Mouse (Mus musculus) heart, postnatal 14 days (tissue): ENCODE data around the gene Utp18. TPM values are rescaled to one million over a fixed set of nuclear protein-coding genes. Genes with fewer than 3 reads are reported as not detected.
"Not testable (repeated sequence)": the region's sequence is repeated elsewhere in the genome, so short reads cannot be mapped to it uniquely, and the experiment has no call there.

Source experiments
- DNase-seq, 2 experiments: peaks; one replicate each; pipeline ENCODE4 v3.0.0; 2021 to 2022
- intact Hi-C: fragments of 180-260 bp; cut with DNase I; formaldehyde crosslinking; loops from one replicate; pipeline ENCODE4 v1.15.1; 2025
- long read RNA-seq, 2 experiments: library from polyadenylated mRNA; stranded (forward); transcript quantifications; one replicate each; pipeline ENCODE4 v2.0.0; 2021
- total RNA-seq, 2 experiments: library from RNA; stranded (reverse); gene quantifications; 2 replicates each; pipeline ENCODE4 v1.2.3; 2021

Gene Utp18
- 10 to 100 TPM in 1 of 2 experiments, 1 to 10 TPM in 1; 8.8 to 10.9 TPM for total RNA-seq
- long read RNA-seq, experiment 1, transcript Utp18-201 (14 exons, 2,613 nt), result major isoform, 31 of 32 reads
- long read RNA-seq, experiment 1, partial matches to known transcripts, result 1 of 32 reads
- long read RNA-seq, experiment 1, other reads (novel, unspliced or antisense), result 0 of 32 reads
- long read RNA-seq, experiment 2, transcript Utp18-201 (14 exons, 2,613 nt), result major isoform, 19 of 20 reads
- long read RNA-seq, experiment 2, partial matches to known transcripts, result 0 of 20 reads
- long read RNA-seq, experiment 2, other reads (novel, unspliced or antisense), result 1 of 20 reads

DNA sequence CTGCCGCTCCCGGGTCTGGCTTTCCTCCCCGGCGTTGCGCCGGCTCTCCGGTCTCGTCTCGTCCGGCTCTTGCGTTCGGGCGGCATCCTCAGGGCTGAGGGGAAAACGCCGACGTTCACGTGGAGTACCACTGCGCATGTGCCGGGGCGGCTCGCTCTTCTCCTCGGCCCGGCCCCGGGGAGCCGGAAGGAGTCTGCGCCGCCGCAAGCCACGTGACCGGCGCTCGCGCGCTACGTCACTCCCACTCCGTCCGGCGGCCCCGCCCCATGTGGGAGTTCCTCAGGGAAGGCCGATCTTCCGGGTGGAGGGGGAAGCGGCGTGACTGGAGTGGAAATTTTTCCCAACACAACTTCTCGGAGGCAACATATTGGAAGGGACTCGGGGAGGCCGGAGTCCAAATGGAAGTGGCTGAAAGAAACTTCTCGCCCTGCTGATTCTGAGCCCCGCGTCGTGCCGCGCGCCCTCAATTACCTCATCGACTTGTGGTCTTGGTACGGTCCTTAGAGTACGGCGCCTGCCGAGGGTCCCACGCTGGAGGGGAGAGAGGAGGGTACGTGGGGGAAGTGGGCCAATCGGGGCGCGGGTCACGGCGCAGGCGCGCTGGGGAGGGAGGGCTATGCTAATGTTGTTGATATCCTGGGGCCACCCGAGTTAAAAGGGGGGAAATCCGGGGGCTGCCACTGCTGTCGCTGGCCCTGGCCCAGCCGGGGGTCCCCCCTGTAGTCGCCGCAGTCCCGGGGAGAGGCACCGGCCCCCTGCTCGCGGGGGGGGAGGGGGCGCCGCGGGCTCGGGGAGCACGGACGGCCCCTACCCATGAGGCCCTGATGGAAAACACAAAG lies at the start of gene Utp18, which contains the start of gene Mbtd1:
Gene Utp18 (minus strand): TSS at position 195 of the 839 bp plus-strand sequence.
Gene Mbtd1 (plus strand): TSS at position 281 of the 839 bp plus-strand sequence.
- intact Hi-C loops, result no loop called here
- peak; percentile 99 to 100 for DNase-seq

DNA sequence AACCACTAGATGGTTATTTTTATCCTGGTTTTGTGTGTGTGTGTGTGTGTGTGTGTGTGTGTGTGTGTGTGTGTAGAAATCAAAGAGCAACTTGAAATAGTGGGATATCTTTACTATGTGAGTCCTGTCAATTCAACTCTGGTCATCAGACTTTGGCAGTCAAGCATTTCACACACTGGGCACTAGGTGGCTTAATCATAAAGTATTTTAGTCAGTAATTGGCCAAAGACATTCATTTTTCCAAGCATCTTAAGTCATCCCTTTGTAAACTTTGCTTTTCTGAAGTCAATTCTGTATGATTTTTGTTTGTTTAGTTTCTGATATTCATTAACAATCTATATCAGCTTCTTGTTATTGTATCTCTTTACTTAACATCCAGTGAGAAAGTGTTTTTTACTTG lies 43.5 kb upstream of the Utp18 start:
- intact Hi-C loops, result no loop called here
- no peak for DNase-seq

DNA sequence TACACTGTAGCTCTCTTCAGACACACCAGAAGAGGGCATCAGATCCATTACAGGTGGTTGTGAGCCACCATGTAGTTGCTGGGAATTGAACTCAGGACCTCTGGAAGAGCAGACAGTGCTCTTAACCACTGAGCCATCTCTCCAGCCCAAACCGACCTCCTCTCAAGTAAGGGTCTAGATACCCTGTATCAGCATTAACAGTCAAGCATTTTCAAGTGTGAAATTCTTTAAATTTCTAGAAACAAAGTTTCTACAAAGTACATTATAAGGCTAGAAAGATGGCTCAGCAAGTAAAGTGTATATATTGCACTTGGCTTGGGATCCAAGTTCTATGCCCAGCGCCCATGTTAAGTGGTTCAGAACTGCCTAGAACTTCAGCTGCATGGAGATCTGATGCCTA lies 29.5 kb upstream of the Utp18 start:
- intact Hi-C loops, DNase-seq: not testable (repeated sequence)

DNA sequence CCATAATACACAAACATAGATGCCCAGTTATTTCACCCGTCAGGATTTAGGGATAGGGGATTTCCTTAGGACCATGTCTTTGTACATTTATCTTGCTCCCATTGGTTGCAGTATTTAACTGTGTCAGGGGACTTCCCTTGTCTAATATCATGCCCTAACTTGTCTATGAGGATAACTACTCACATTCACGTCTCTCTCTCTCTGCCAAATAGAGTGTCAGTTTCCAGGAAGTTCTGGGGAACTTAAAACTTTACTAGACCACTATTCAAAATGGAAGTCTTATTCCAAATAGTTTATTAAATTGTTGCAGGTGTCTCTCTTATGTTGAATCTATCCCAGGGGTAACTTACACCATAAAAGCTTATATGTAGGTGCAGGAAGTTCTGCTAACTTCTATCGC lies 26.0 kb upstream of the Utp18 start:
- intact Hi-C loops, result no loop called here
- DNase-seq, result no peak

DNA sequence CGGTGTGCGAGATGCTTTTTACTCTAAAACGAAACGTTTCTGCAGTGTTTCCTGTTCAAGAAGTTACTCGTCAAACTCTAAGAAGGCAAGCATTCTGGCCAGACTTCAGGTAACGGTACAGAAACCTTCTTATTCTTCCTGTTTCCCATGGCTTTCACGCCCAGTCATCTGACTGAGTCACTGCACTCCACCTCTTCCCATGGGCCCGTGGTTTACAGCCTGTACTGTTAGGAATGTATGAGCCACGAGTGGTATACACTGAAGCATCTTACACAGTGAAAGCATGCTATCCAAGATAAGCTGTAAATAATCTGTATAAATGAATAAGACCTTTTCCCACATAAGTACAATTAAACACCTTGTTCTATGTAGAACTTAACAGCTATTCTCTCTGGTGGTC lies 23.3 kb upstream of the Utp18 start:
- DNase-seq, result no peak
- intact Hi-C loops, result no loop called here

DNA sequence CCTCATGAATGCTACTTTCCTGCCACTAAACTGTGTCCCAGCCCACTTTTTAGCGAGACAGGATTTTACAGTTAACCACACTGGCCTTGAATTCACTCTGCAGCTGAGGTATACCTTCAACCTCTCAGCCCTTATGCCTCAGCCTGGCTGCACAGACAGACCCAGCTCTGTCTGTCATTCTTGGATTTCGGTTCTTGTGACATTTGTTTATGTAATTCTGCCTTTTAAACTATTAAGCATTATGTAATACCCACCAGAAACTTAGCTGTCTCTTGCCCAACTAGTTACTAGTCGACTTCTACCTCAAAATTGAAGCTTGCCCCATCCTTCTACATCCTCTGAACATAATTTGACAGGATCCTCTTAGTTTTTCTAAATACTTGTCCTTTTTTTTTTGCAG lies 22.3 kb upstream of the Utp18 start:
- intact Hi-C loops, result no loop called here
- no peak for DNase-seq

DNA sequence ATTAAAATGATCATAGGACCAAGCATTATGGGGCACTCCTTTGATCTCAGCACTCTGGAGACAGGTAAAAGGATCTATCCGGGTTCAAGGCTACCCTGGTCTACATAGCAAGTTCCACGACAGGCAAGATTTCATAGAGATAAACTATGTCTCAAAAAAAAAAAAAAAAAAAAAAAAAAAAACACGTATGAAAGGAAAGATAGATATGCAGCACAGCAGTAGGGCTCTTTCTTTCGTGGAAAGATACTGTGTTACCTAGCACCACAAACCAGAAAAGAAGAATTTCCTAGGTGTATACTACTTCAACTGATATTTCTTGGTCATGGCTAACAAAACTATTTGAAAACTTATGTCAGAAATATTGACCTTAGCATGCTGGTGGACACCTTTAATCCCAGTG lies 21.3 kb upstream of the Utp18 start:
- intact Hi-C loops, result no loop called here
- DNase-seq, result no peak

DNA sequence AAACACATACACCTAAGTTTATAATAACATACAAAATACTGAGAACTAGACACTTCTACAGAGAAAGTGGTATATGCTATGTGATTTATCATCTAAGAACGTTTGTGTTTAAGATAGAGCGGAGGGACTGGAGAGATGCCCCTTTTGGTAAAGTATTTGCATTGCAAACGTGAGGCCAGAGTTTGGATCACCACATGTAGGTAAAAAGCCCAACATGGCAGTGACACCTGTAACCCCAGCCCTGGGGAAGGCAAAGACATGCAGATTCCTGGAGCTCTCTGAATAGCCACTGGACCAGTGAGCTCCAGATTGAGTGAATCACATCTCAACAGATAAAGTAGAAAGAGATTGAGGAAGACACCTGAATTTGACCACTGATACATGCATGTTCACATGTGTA lies 12.2 kb upstream of the Utp18 start:
- intact Hi-C loops, result no loop called here
- DNase-seq, result no peak

DNA sequence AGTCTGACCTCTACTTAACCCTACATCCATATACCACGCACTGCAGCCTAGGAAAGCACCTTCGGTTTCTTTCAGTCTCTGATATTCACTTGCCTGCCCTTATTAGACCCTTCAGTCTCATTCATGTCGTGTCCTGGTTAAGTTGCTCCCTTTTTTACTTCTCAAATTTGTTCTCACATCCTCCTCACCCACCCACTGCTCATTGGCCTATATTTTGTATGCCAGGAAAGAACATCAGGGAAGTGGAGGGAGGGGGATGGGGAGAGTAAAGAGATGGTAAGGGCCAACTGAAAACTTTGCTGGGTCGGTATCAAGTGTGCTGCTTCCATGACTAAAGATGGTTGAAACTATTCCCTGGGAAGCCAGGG lies 1.5 kb upstream of the Utp18 start:
- no peak for DNase-seq
- intact Hi-C loops, result no loop called here

DNA sequence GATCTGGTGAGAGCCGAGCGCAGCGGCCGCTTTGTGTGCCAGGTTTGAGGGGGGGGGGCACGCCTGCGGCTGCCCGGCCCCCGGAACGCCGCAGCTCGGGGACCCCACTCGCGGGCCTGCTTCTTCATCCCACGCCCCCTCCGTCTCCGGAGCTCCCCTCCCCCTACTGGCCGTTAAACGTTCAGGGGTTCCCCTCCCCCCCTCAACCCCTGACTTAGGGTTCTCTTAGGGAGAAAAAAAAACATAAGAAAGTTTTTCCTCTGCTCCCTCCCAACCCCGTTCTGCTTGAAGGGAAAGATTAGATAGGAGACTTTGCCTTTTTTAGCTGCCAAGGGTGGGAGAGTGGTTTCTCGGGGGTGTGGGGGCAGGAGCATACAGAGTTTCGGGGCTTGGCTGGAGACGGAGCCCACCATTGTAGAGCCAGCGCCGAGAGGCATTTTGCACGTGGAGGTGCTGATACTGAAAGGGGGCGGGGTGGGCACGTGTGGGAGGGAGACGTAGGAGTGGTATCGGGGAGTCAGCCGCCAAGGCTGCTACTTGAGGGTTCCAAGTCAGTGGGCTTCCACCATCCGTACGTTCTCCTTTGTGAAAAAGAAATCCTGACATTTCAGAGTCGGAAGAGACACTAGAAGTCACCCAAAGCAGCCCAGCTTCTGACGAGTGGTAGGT lies 979 bp upstream of the Utp18 start:
- peak; percentile 10 to 13 for DNase-seq
- intact Hi-C loops, result no loop called here

DNA sequence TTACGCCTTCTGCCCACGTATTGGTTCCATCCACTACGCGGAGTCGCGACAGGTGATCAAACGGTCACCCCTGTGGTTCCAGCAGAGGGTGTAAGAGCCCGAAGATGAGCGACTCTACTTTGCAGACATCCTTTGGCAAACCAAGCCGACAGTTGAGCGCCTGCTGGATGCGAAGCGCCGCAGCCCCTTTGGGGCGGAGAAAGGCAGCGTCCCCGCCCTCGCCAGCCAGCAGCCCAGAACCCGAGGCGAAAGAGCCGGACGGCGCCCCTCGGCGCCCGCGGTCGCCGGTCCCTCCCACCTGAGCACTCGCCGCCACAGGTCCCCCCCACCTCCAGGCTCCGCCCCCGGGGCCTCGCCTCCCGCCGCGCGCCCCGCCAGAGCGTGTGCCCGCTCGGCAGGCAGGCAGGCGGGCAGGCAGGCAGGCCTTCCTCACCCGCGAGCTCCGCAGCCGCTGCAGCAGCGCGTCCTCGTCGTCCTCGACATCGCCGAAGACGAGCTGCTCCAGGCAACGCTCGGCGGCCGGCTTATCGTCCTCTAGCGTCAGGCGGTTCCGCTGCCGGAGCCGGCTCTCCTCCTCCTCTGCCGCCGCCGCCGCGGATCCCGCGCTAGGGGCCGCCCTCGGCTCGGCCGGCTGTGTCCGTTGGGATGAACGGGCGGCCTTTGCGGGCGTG lies 530 bp downstream of the Utp18 start:
- intact Hi-C loops, result no loop called here
- peak in 1 of 2 experiments; percentile 62 for DNase-seq

DNA sequence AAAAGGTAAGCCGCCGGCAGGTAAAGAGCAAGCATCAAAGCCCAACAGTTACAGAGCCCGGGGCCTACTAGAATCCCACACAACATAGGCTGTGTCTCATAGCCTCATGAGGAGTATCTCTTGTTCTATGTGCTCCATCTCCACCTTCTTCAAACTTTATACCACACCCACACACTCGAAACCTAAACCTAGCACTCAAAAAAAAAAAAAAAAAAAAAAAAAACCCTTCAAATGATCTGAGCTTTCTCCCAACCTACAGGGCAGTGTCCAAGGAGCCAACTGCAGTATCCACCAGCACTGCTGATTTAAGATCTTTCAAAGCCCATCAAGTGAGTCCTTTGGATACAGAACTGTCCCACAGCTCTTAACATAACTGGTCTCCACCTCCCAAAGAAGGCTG lies 1.5 kb downstream of the Utp18 start:
- DNase-seq, result no peak
- intact Hi-C loops, result no loop called here

DNA sequence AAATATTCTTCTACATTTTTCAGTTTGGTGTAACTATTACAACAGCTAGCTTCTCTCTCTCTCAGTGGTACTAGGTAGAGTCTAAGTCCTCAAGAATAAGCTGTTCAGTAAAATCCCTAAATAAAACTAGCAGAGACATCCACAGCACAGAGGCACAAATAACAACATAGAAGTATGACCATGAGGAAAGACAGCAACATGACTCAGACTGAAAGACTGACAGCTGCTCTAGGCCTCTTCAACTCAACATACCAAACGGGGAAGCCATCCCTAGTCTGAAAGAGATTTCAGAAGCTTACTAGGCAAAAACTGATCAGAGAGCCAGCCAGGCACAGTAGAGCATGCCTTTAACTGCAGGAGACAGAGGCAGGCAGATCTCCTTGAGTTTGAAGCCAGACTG lies 22.9 kb downstream of the Utp18 start:
- intact Hi-C loops, result no loop called here

DNA sequence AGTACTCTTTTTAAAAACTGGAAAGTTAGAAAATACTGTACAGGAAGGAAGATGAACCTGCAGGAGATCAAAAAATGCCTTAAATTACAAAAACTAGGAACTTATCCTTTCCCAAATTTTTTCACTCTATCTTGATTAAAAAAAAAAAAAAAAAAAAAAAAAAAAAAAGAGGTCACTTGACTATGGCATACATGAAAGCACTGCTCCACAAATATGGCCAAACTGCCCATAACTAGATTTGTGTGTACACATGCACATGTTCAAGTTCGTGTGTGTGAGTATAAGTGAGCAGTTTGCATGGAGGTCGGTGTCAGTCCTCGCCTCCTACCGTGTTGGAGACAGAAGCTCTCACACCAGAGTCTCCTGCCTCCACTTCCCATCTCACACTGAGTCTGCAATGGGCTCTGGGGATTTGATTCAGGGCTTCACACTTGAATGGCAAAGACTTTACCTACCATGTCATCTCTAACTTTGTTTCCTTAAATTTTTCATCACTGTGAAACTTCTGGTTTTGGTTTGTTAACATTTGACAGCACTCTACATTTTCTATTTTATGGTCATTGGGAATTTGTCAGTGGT lies 23.4 kb downstream of the Utp18 start:
- intact Hi-C loops, result no loop called here
- DNase-seq, result no peak

More for the DNA sequence above, 22.9 kb downstream of the Utp18 start:
- DNase-seq, result no peak

DNA sequence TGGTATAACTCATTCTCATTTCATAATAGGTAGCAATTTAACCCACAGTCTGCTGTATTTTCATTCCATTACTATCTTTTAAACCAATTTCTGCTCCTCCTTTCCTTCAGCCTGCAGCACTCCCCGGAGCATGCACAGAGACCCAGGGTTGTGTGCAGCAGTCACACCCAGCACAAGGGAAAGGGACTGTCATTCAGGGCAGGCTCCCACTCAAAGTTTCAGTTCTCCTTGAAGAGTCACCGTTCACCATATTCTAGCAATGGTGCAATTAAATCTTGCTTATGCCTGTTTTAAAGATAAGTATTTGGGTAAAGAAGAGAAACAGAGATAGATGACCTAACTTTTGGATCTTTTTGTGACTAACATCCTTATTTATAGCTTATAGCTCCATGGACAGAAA lies 24.4 kb downstream of the Utp18 start:
- intact Hi-C loops, result no loop called here
- DNase-seq, result no peak

DNA sequence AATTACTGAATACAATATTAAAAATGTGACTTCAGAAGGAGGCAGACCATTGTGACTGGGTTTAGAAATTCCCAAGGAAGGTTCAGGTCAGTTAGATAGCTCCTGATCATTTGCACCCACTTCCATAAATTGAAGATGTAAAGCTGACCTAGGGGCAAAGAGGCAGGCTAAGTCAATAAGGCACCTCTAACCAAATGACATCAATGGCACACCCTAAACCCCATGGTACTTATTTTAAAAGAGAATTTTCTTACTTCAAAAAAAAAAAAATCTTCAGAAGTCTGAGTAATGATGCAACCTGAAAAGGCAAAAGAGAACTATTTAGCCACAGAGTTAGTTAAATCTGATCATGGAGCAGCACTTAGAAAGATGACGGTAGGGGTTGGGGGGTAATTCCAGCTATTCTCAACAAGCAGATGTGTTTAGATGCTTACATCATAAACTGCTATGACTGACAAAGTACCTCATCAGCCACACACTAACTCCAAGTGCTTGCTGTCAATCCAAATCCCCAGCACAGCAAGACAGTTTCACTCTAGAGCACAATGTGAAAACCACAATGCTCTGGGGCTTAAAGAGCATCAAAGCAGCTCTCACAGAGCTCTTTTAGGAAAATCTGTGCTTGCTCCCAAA lies 24.9 kb downstream of the Utp18 start:
- intact Hi-C loops, result no loop called here
- no peak for DNase-seq

DNA sequence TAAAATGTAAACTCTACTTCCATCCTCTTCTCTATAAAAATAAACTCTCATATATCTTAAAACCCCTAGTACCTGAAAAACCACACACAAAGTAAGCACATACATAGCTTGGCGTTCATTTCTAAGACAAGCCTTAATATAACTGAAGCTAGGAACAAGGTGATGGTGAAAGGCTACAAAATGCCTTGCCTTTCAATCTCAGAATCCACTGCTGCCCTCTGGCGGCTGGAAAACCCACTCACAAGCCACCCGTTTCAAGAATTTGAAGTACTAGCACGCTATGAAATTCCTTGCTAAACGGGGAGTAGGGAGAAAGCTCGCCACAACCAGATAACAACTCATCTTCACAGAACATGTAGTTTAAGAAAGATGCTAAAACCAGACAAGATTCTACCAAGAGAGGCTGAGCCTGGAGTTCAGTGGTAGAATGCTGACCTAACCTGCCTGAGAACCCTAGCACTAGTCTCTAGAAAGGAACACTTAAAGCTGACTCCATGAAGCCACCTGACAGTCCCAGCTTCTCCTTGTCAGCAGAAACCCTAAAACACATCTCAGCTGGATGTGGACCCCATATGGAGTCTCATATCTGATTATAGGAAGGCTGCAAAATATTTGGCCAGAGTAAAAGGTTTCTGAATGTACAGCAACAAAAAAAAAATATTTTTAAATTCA lies 29.1 kb downstream of the Utp18 start:
- peak; percentile 65 to 82 for DNase-seq
- intact Hi-C loops, result no loop called here

DNA sequence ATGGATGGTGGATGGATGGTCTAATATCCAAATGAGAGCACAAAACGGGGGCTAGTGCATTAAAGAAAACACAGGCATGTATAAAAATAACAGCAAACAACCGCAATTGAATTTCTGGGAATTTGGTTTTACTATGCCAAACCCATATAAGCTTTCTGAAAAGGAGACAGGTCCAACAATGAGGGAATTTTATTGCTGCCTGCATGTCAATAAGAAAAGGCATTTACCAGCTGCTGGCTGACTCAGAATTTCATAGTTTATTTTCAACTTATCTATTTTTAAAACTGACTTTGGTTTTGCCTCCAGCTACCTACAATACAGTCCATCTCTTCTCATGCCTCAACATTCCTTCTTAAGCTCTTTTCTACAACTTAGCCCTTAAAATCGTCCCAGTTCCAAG lies 33.0 kb downstream of the Utp18 start:
- DNase-seq, result no peak
- intact Hi-C loops, result no loop called here

DNA sequence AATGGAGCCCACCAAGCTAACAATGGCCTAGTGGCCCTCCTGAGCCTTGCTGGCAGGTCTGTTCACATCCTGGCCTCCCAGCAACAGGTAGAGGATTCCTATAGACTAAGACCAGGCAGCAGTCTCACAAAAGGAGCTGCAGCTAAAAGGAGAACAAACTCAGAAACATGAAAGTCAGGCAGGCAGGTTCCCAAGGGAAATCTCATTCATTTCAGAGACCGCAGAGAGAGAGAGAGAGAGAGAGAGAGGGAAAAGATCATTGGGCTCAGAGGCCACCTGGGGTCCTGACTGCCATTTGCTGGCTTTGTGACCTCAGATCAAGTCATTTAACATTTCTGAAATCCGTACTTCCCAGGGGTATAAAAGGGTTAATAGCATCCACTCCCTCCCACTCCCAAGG lies 38.2 kb downstream of the Utp18 start:
- intact Hi-C loops, result no loop called here
- DNase-seq, result no peak

DNA sequence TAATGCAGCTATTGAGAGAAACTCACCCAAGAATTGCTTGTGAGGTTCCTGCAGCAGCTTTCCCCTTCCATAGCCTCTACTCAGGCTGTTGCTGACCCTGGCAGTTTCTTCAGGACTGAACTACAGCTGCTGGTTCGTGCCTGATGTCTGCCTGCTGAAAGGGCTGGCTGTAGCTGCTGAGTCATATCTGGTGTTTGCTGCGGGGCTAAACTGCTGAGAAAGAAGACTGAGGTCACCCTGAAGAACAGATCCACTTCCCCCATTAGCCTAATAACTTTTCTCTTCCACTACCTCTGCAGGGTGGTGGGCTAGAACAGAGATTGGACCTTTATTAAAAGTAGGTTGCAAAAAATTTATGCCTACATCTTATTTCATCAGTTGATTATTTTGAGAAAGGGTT lies 49.8 kb downstream of the Utp18 start:
- DNase-seq, result no peak
- intact Hi-C loops, result no loop called here
